Mouse (Mus musculus) kidney, adult 2 months (tissue): ENCODE measurements at regions not wholly inside any gene's neighbourhood (a gene's known extent, or its start where the extent isn't known, plus 50 kb on each side); places are given as distances from the start of the nearest gene placed in this dataset.

Source experiments
- CTCF ChIP-seq: fragments of 200-500 bp; conservative IDR thresholded peaks from 2 replicates; pipeline ENCODE4 v1.5.1; 2011; ENCODE audit warnings: low read depth, mild to moderate bottlenecking, control low read depth, low read length, moderate library complexity, mixed read lengths; ENCODE audit not compliant: insufficient read depth, insufficient read length
- POLR2A ChIP-seq: fragments of 200-500 bp; IDR thresholded peaks from one replicate; pipeline ENCODE4 v1.6.1; 2011; ENCODE audit warnings: low read depth, low read length, control low read depth

DNA sequence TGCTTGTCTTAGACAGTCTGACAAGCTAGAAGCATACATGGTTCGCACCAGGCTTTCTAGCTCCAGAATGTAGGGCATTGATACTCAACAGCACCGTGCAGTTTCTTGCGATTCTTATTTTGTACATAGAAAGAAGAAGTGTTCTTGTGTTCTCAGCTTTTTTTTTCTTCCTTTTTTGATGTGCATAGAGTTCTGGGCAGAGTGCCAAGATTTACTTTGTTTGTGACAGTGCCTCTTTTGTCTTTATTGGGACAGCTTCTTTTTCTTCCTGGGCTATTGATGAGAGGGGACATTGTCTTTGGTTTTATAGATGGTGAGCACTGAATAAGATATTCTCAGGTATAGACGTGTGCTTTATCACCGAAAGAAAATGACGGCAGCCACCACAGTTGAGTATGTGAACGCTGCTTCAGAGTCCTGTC lies 945.0 kb downstream of the Stpg2 start:
- TF ChIP-seq CTCF (no peak), POLR2A (no peak)
